Mouse (Mus musculus) liver, adult 2 months (tissue): ENCODE data around the gene Rpl23.

ENCODE experiments used
- CTCF ChIP-seq: fragments of 200-500 bp; IDR thresholded peaks from 2 replicates; pipeline ENCODE4 v1.5.1; 2011; ENCODE audit warnings: low read depth, low read length, control low read depth
- POLR2A ChIP-seq: fragments of 200-500 bp; IDR thresholded peaks from 2 replicates; pipeline ENCODE4 v1.6.1; 2011; ENCODE audit warnings: low read length, control low read depth; ENCODE audit not compliant: insufficient read depth; ENCODE audit errors: extremely low read depth

- TF ChIP-seq CTCF (no peak), POLR2A (no peak)
Measured at GRCm38 (mm10) chr11:97804841-97805661, 22.8 kb upstream of the Rpl23 start.
